Mouse (Mus musculus): ENCODE data around the gene Xylt1. TPM values are rescaled to one million over a fixed set of nuclear protein-coding genes. Genes with fewer than 3 reads are reported as not detected.

Xylt1 gene
- polyA plus RNA-seq, 1 experiment: 2.3 TPM

- no peak for DNase-seq (ENCODE audit: low spot score)
These were observed 131.5 kb downstream of the Xylt1 start for GRCm38 (mm10) chr7:117512301-117512700.

- no peak for DNase-seq (ENCODE audit: low spot score)
These were observed 135.0 kb downstream of the Xylt1 start for GRCm38 (mm10) chr7:117515794-117516193.

- DNase-seq (ENCODE audit: low spot score): no peak
These were observed 136.1 kb downstream of the Xylt1 start for GRCm38 (mm10) chr7:117516896-117517295.

- DNase-seq (ENCODE audit: low spot score): no peak
These were observed 140.6 kb downstream of the Xylt1 start for GRCm38 (mm10) chr7:117521369-117521768.

DNA sequence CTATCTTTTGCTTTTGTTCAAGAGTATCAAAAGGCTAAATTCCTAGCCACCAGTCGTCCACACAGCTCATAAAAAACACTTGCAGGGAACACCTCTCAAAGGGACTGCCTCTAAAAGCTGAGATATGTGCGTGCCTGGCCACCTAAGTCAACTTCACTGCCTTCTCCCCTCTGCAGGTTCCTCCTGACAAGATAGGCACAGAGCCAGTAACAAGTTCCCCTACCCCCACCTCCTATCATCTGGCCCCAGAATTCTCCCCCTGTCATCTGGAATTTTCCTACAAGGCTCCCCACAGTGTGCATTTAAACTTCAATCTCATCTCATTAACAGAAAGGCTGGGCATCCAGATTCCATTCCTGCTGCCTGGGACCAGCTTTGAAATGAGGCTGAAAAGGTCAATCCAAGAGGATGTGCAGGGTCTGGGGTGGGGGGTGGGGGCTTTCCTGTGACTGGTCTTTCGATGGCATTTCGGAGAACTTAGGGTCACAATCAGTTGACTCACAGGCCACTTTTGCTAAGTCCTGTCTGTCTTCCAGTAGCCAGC is 141.4 kb downstream of the Xylt1 start:
- no peak for DNase-seq (ENCODE audit: low spot score)

GRCm38 (mm10) chr7:117524430-117525214 is 143.8 kb downstream of the Xylt1 start:
- no peak for DNase-seq (ENCODE audit: low spot score)

GRCm38 (mm10) chr7:117525678-117526077 is 144.9 kb downstream of the Xylt1 start:
- no peak for DNase-seq (ENCODE audit: low spot score)

GRCm38 (mm10) chr7:117526570-117526969 is 145.8 kb downstream of the Xylt1 start:
- DNase-seq (ENCODE audit: low spot score): no peak

GRCm38 (mm10) chr7:117529787-117530655 is 149.2 kb downstream of the Xylt1 start:
- no peak for DNase-seq (ENCODE audit: low spot score)

- DNase-seq (ENCODE audit: low spot score): no peak
These were observed 151.9 kb downstream of the Xylt1 start for GRCm38 (mm10) chr7:117532651-117533050.

- no peak for DNase-seq (ENCODE audit: low spot score)
These were observed 152.4 kb downstream of the Xylt1 start for GRCm38 (mm10) chr7:117533164-117533563.

DNA sequence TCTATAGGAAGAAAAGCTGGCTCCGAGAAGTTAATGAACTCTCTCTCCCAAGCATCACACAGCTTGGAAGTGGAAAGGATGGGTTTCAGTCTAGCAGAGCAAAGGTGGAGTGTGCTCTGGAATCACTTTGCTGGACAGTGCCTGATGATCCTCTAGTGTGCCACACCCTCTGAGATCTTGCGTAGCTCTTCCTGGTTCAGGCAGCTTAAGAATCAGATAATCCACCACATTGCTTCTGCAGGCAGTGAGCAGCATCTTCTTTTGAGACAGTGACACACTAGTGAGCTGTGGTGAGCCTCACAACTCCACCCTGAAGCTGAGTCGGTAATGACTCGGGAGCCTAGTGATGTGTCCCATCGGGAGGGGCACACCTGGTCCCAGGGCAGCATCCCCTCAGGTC is 159.2 kb downstream of the Xylt1 start:
- DNase-seq (ENCODE audit: low spot score): no peak

DNA sequence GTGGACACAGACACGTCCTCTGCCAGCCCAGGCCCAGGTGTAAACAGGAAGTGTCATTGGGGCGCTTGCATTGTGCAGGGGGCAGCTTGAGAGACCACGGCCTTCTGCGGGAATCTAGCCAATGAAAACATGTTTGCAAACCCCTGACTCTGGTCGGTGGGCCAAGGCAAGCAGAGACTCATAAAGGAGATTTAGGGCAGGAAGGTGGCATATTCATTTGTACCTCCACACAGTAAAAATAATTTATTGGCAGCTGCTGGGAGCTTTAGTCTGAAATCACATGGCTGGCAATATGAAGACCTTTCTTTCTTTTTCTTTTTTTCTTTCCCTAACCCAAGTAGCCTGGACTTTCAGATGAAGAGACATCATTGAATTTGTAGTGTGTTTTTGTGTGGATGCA is 159.6 kb downstream of the Xylt1 start:
- DNase-seq (ENCODE audit: low spot score): no peak

DNA sequence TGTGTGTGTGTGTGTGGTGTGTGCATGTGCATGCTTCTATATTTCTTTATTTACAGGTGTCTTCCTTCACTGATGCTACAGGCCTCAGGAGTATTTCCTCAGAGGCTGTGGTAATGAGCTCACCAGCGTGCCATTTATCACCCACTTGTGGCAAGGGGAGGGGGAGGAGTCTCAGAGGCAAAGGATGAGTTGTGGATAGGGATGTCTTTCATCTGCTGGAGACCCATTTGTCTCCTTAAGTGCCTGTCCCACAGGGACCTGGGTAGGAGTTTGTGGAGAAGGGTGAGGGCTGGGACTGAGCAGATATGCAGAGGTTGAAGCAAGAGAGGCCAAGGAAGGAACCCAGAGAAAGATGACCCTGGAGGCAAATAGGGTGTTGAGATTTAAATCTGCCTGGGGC is 160.3 kb downstream of the Xylt1 start:
- DNase-seq (ENCODE audit: low spot score): no peak

DNA sequence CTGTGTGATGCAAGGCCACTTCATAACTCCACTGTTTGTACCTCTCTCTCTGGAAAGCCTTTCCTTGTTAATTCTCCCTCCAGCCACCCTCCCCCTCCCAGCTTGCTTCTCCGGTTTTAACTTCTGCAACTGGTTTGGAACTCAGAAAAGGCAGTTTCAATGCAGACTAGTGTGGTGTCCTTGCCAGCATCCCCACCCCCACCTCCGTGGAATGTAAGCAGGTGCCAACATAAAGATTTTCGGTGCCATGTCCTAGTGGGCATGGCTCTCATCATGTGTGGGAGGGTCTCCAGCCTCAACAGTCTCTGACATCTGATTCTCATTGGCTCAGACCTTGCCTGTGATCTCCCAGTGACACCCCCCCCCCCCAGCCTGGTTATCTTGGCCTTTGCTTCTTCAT is 160.9 kb downstream of the Xylt1 start:
- DNase-seq (ENCODE audit: low spot score): no peak

DNA sequence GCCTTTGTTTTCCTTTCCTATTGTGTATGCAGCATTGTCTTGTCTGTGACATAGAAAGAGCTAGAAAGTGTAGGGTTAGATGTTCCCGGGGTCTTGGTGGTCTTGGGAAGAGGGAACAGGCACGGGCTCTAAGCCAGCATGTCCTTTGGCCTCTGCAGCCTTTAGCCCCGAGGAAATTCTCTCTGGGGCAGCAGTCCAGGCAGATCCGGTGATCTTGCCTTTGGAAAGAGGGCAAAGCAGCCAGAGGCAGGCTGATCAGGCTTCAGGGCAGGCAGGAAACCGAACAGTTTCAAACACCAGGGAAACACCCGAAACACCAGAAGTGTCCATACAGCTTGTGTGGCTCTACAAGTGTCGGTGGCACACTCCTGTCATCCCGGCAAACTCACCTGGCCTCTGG is 162.3 kb downstream of the Xylt1 start:
- DNase-seq (ENCODE audit: low spot score): no peak

GRCm38 (mm10) chr7:117544126-117544525 is 163.3 kb downstream of the Xylt1 start:
- no peak for DNase-seq (ENCODE audit: low spot score)

DNA sequence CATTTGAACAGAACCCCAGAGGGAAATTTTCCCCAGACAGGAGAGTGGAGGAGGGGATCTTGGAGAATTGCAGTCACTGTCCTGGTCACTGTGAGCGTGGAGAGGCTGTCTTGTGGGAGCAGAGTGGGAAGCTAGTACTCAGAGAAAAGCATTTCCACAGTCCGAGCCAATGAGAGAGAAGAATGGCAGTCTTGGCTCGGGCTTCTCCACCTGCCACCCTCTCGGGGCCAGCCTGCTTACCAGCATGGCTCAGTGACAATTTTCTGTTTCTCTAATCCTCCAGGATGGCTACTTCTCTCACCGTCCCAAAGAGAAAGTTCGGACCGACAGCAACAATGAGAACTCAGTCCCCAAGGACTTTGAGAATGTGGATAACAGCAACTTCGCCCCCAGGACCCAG is 167.5 kb downstream of the Xylt1 start:
- no peak for DNase-seq (ENCODE audit: low spot score)

GRCm38 (mm10) chr7:117550916-117551549 is 170.3 kb downstream of the Xylt1 start:
- DNase-seq (ENCODE audit: low spot score): no peak

- no peak for DNase-seq (ENCODE audit: low spot score)
These were observed 172.4 kb downstream of the Xylt1 start for GRCm38 (mm10) chr7:117553228-117553627.

GRCm38 (mm10) chr7:117555735-117556134 is 175.0 kb downstream of the Xylt1 start:
- DNase-seq (ENCODE audit: low spot score): no peak

GRCm38 (mm10) chr7:117558166-117558565 is 177.4 kb downstream of the Xylt1 start:
- DNase-seq (ENCODE audit: low spot score): no peak

All from urinary bladder, adult 2 months (tissue).